Mouse (Mus musculus) spleen, postnatal 14 days (tissue): ENCODE results near the gene Fabp7.

ENCODE experiments used
- DNase-seq, 2 experiments: peaks; one replicate each; pipeline ENCODE4 v3.0.0; 2021 to 2022; ENCODE audit warnings: low spot score in 2 of 2

Fabp7 gene

GRCm38 (mm10) chr10:57784876-57785150 is at the start of gene Fabp7:
Gene Fabp7 (plus strand): TSS chr10:57784881.
- no peak for DNase-seq

GRCm38 (mm10) chr10:57740733-57741132 is 43.9 kb upstream of the Fabp7 start:
- DNase-seq = no peak

GRCm38 (mm10) chr10:57741351-57741750 is 43.3 kb upstream of the Fabp7 start:
- DNase-seq = no peak

- DNase-seq = no peak
These were observed 41.6 kb upstream of the Fabp7 start for GRCm38 (mm10) chr10:57743045-57743444.

GRCm38 (mm10) chr10:57743606-57744016 is 41.1 kb upstream of the Fabp7 start:
- peak in 1 of 2 experiments; percentile 22 for DNase-seq

GRCm38 (mm10) chr10:57744128-57744765 is 40.4 kb upstream of the Fabp7 start:
- DNase-seq = no peak

- no peak for DNase-seq
These were observed 39.2 kb upstream of the Fabp7 start for GRCm38 (mm10) chr10:57745452-57745851.

GRCm38 (mm10) chr10:57747127-57747526 is 37.6 kb upstream of the Fabp7 start:
- DNase-seq = no peak

GRCm38 (mm10) chr10:57753343-57753742 is 31.3 kb upstream of the Fabp7 start:
- no peak for DNase-seq

GRCm38 (mm10) chr10:57755201-57755736 is 29.4 kb upstream of the Fabp7 start:
- DNase-seq = no peak

GRCm38 (mm10) chr10:57758999-57759398 is 25.7 kb upstream of the Fabp7 start:
- DNase-seq = no peak

- DNase-seq = no peak
These were observed 24.0 kb upstream of the Fabp7 start for GRCm38 (mm10) chr10:57760694-57761093.

GRCm38 (mm10) chr10:57763044-57763443 is 21.6 kb upstream of the Fabp7 start:
- no peak for DNase-seq

GRCm38 (mm10) chr10:57783289-57784130 is 1.2 kb upstream of the Fabp7 start:
- no peak for DNase-seq

GRCm38 (mm10) chr10:57784131-57784875 is 378 bp upstream of the Fabp7 start:
- DNase-seq = no peak

- DNase-seq = no peak
These were observed 871 bp downstream of the Fabp7 start for GRCm38 (mm10) chr10:57785552-57785951.

GRCm38 (mm10) chr10:57792957-57793356 is 8.3 kb downstream of the Fabp7 start:
- DNase-seq = no peak

- no peak for DNase-seq
These were observed 9.3 kb downstream of the Fabp7 start, which contains the start of gene Smpdl3a for GRCm38 (mm10) chr10:57794018-57794417. Gene Smpdl3a (plus strand): TSS chr10:57794335.

GRCm38 (mm10) chr10:57794491-57795461 is 10.1 kb downstream of the Fabp7 start:
- DNase-seq = peak; percentile 22 to 24

- DNase-seq = no peak
These were observed 10.9 kb downstream of the Fabp7 start for GRCm38 (mm10) chr10:57795542-57795941.

- peak in 1 of 2 experiments; percentile 12 for DNase-seq
These were observed 11.4 kb downstream of the Fabp7 start for GRCm38 (mm10) chr10:57796057-57796456.
